Mouse (Mus musculus) midbrain, embryonic 13.5 days (tissue): ENCODE measurements around the gene Phf21a. TPM values are rescaled to one million over a fixed set of nuclear protein-coding genes. Genes with fewer than 3 reads are reported as not detected.
"Not testable (repeated sequence)": the region's sequence is repeated elsewhere in the genome, so short reads cannot be mapped to it uniquely, and the experiment has no call there.

ENCODE experiments used
- ATAC-seq: fragments of 200-750 bp; cut with Nextera tagmentation; 2 replicates; pipeline ENCODE4 v1.8.0; 2017; ENCODE audit warnings: mild to moderate bottlenecking, moderate TSS enrichment, moderate library complexity
- H3K27ac ChIP-seq: fragments of 300-500 bp; sonication (generic); 2 replicates; pipeline ENCODE4 v1.5.1; 2015; ENCODE audit warnings: inconsistent platforms, mild to moderate bottlenecking, moderate library complexity
- H3K27me3 ChIP-seq: fragments of 300-500 bp; sonication (generic); 2 replicates; pipeline ENCODE4 v1.6.1; 2015; ENCODE audit warnings: mild to moderate bottlenecking, inconsistent platforms
- H3K36me3 ChIP-seq: fragments of 300-500 bp; sonication (generic); 2 replicates; pipeline ENCODE4 v1.6.1; 2015; ENCODE audit warnings: mild to moderate bottlenecking, inconsistent platforms
- H3K4me1 ChIP-seq: fragments of 300-500 bp; sonication (generic); replicated peaks from 2 replicates; pipeline ENCODE4 v1.6.1; 2015; ENCODE audit warnings: inconsistent platforms
- H3K4me2 ChIP-seq: fragments of 300-500 bp; sonication (generic); replicated peaks from 2 replicates; pipeline ENCODE4 v1.6.1; 2015; ENCODE audit warnings: moderate library complexity, mild to moderate bottlenecking, inconsistent platforms
- H3K4me3 ChIP-seq: fragments of 300-500 bp; sonication (generic); replicated peaks from 2 replicates; pipeline ENCODE4 v1.5.1; 2015; ENCODE audit warnings: mild to moderate bottlenecking, inconsistent platforms
- H3K9ac ChIP-seq: fragments of 300-500 bp; sonication (generic); replicated peaks from 2 replicates; pipeline ENCODE4 v1.6.1; 2015; ENCODE audit warnings: mild to moderate bottlenecking, inconsistent platforms
- H3K9me3 ChIP-seq: fragments of 300-500 bp; sonication (generic); 2 replicates; pipeline ENCODE4 v1.6.1; 2016; ENCODE audit warnings: mild to moderate bottlenecking, inconsistent platforms
- WGBS: fragments of 180-500 bp; shearing (Covaris S2); methylation state at CpG from one replicate; pipeline ENCODE4 v1.1.7; 2015; 5-methylcytosine and 5-hydroxymethylcytosine counted together
- polyA plus RNA-seq: library from polyadenylated mRNA; unstranded; fragments of >200 nt; fragmentation: Nextera tagmentation; extraction: Ambion mirVana; gene quantifications from 2 replicates; pipeline ENCODE4 v1.2.1, GENCODE M21; 2015

Phf21a gene
- polyA plus RNA-seq, 1 experiment from 2014 or later: 48.8 TPM

- ATAC-seq: 0 out of 2 replicates have a peak, but pooled peaks have one; percentile 4
- WGBS: 22% methylated on average over 11 of the region's 11 CpGs
- Histone ChIP-seq H3K4me3 (peak overlapping the region; percentile 41), H3K9me3 (no peaks in the 10 kb centered on the region), H3K4me2 (peak overlapping the region; percentile 79), H3K27ac (peak overlapping the region; percentile 95), H3K9ac (peak overlapping the region; percentile 73), H3K36me3 (peaks cover 10% of the 10 kb centered on the region), H3K27me3 (no peaks in the 10 kb centered on the region), H3K4me1 (peaks cover 65% of the 10 kb centered on the region)
These were observed 298.9 kb downstream of the Phf21a start for GRCm38 (mm10) chr2:92391703-92392317.

DNA sequence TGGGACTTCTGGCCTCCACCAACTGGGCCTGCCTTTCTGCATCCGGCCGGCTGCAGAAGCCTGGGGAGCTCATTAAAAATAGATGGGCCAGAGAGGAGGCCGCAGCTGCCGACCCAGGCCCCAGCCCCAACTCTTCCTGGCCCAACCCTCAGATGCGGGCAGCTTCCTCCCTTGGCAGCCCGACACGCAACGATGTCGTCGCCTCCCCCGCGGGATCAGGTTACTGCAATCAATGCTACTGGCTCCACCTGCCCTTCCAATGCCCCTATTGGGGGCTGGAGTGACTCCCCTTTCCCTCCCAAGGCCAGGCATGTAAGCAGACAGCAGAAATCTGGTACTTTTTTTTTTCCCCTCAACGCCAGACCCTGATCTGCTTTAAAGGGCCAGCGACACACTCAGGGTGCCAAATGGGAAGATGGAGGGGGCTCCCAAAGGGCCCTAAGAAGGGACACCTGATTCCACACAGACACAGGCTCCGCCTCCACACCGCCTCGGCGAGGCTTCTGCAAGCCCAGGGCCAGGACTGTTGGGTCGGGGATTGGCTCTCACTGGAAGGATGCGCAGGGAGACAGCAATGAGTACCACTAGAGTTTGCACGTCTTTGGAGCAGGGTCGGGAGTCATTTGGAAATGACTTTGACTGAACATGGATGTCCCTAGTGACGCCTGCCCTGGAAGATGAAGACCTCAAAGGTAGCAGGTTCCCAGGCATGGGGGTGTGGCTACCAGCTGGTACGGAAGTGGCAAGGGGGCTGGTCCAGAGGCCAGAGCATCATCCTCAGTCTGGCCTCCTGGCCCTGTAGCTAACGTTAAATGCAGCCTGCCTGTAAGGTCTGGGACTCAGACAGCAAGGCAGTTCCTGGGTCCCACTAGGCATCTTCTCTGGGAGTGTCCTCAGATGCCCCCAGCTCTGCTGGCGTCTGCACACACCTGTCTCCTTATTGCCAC is 299.7 kb downstream of the Phf21a start:
- WGBS: 5% methylated on average over 26 of the region's 26 CpGs
- H3K4me1 ChIP-seq: peaks cover 66% of the 10 kb centered on the region

GRCm38 (mm10) chr2:92395535-92395934 is 302.6 kb downstream of the Phf21a start:
- 93% methylated on average over 3 of the region's 3 CpGs for WGBS
- ATAC-seq: no peak
- no peaks in the 10 kb centered on the region for H3K9me3 ChIP-seq
- H3K4me1 ChIP-seq: peaks cover 72% of the 10 kb centered on the region
- no peaks in the 10 kb centered on the region for H3K36me3 ChIP-seq
- no peak overlapping the region for H3K27ac ChIP-seq
- no peaks in the 10 kb centered on the region for H3K27me3 ChIP-seq
- no peak overlapping the region for H3K4me2 ChIP-seq
- H3K9ac ChIP-seq: no peak overlapping the region
- no peak overlapping the region for H3K4me3 ChIP-seq

More for the DNA sequence above, 299.7 kb downstream of the Phf21a start:
- Histone ChIP-seq H3K9me3 (no peaks in the 10 kb centered on the region), H3K27ac (peak overlapping the region; percentile 95), H3K4me3 (peak overlapping the region; percentile 41), H3K4me2 (peak overlapping the region; percentile 79), H3K9ac (peak overlapping the region; percentile 73), H3K27me3 (no peaks in the 10 kb centered on the region), H3K36me3 (peaks cover 2% of the 10 kb centered on the region)
- 0 out of 2 replicates have a peak, but pooled peaks have one; percentile 4 for ATAC-seq

DNA sequence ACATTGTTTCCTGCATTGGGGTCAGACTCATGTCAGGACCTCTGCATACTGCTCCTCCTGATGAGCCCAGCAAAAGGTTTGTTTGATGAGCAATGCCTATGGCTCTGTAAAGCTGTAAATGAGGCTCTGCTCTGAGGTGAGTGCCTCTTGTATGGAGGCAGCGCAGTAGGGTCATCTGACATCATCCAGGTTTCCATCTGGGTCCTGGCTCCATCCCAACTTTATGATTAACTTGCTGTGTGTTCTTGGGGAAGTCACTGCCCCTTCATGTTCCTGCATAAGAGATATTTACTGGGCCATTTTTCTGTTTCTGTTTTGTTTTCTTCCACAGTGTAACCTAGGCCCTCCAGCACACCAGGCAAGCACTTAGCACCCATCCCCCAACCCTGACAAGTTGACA is 304.5 kb downstream of the Phf21a start:
- no peaks in the 10 kb centered on the region for H3K9me3 ChIP-seq
- WGBS: 92% methylated on average over 1 of the region's 1 CpGs
- no peaks in the 10 kb centered on the region for H3K36me3 ChIP-seq
- no peak for ATAC-seq
- no peak overlapping the region for H3K4me3 ChIP-seq
- peak overlapping the region; percentile 31; the same call in 1 of the 2 replicates for H3K4me2 ChIP-seq
- peaks cover 62% of the 10 kb centered on the region for H3K4me1 ChIP-seq
- no peak overlapping the region; the same call in 1 of the 2 replicates for H3K9ac ChIP-seq
- no peak overlapping the region for H3K27ac ChIP-seq
- no peaks in the 10 kb centered on the region for H3K27me3 ChIP-seq

DNA sequence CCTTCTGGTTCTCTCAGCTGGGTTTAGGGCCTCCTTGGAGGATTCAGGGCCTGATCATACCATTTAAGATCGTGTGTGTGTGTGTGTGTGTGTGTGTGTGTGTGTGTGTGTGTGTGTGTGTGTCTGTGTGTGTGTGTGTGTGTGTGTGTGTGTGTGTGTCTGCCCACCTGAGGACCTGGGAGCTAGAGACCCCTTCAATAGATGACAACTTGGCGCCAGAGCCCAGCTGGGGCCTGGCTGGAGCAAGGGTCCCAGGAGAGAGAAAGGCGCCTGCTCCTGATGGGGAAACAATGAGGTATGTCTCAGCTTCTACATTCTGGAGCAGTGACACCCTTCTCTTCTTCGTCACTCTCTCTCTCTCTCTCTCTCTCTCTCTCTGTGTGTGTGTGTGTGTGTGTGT is 307.0 kb downstream of the Phf21a start:
- Histone ChIP-seq H3K4me2 (peak overlapping the region; percentile 77), H3K9ac (peak overlapping the region; percentile 93; the same call in 1 of the 2 replicates), H3K36me3 (peaks cover 18% of the 10 kb centered on the region), H3K4me1 (peaks cover 52% of the 10 kb centered on the region), H3K4me3 (peak overlapping the region; percentile 66)
- H3K27ac ChIP-seq, H3K27me3 ChIP-seq, H3K9me3 ChIP-seq, ATAC-seq: not testable (repeated sequence)
- WGBS: 32% methylated on average over 2 of the region's 4 CpGs

- Histone ChIP-seq H3K9me3 (no peaks in the 10 kb centered on the region), H3K4me3 (peak overlapping the region; percentile 66), H3K27me3 (no peaks in the 10 kb centered on the region), H3K9ac (peak overlapping the region; percentile 93), H3K4me1 (peaks cover 56% of the 10 kb centered on the region), H3K27ac (peak overlapping the region; percentile 63), H3K36me3 (peaks cover 26% of the 10 kb centered on the region), H3K4me2 (peak overlapping the region; percentile 77)
- WGBS: 1% methylated on average over 22 of the region's 22 CpGs
- peak; percentile 9; the same call in 1 of the 2 replicates for ATAC-seq
These were observed 307.8 kb downstream of the Phf21a start for GRCm38 (mm10) chr2:92400682-92401081.

GRCm38 (mm10) chr2:92401091-92401561 is 308.2 kb downstream of the Phf21a start, which contains the start of gene Mapk8ip1:
Gene Mapk8ip1 (minus strand): TSS chr2:92401263.
- Histone ChIP-seq H3K9ac (peak within 1 kb of the TSS; percentile 93), H3K4me1 (peaks cover 61% of the 10 kb centered on the region), H3K4me3 (peak within 1 kb of the TSS; percentile 66), H3K27me3 (no peaks in the 10 kb centered on the region), H3K36me3 (peaks cover 30% of the 10 kb centered on the region), H3K9me3 (no peaks in the 10 kb centered on the region), H3K27ac (peak within 1 kb of the TSS; percentile 63), H3K4me2 (peak within 1 kb of the TSS; percentile 77)
- peak; percentile 66 for ATAC-seq
- WGBS: 1% methylated on average over 48 of the region's 59 CpGs

DNA sequence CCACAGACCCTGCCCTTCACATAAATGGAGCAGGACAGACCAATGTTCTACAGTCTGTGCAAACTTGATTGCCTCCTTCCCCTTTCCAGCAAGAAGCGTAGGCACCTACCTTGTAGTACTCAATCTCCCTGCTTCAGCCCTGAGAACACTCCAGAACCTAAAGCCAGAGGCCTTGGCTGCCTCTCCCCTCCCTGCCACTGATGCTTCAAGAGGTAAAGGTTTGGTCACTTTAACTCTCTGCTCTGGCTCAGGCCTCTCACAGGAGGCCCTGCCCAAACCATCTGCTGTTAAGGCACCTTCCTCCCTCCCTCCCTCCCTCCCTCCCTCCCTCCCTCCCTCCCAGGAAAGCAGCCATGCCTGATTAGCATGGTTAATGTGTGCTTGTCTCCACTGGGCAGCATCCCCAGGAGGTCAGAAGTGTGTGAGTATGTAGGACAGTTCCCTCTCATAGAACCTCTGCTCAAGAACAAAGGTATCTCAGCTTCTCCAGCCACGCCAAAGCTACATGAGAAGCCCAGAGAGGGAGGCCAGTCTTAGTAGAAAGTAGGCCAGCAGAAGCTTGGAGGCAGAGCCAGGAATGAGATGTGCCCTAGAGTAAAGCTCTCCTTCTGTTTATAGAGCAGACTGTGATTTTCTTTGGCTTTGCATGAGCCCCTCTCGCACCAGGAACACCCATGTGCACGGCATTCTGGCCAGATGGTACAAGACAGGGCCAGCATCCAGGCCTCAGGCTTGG is 309.8 kb downstream of the Phf21a start:
- Histone ChIP-seq H3K27me3 (no peaks in the 10 kb centered on the region), H3K27ac (peak overlapping the region; percentile 53), H3K36me3 (peaks cover 45% of the 10 kb centered on the region), H3K4me1 (peaks cover 48% of the 10 kb centered on the region), H3K9me3 (no peaks in the 10 kb centered on the region), H3K4me2 (no peak overlapping the region), H3K9ac (no peak overlapping the region), H3K4me3 (no peak overlapping the region)
- ATAC-seq: no peak
- WGBS: 77% methylated on average over 4 of the region's 4 CpGs

- no peak overlapping the region for H3K4me3 ChIP-seq
- no peaks in the 10 kb centered on the region for H3K9me3 ChIP-seq
- no peaks in the 10 kb centered on the region for H3K27me3 ChIP-seq
- H3K9ac ChIP-seq: no peak overlapping the region
- peaks cover 56% of the 10 kb centered on the region for H3K36me3 ChIP-seq
- peaks cover 38% of the 10 kb centered on the region for H3K4me1 ChIP-seq
- 93% methylated on average over 5 of the region's 5 CpGs for WGBS
- no peak overlapping the region for H3K4me2 ChIP-seq
- H3K27ac ChIP-seq: no peak overlapping the region
- no peak for ATAC-seq
These were observed 310.9 kb downstream of the Phf21a start for GRCm38 (mm10) chr2:92403776-92404319.

GRCm38 (mm10) chr2:92404737-92405136 is 311.8 kb downstream of the Phf21a start:
- Histone ChIP-seq H3K4me3 (no peak overlapping the region), H3K27me3 (no peaks in the 10 kb centered on the region), H3K9ac (0 out of 2 replicates have a peak overlapping the region, but pooled peaks have one; percentile 19), H3K4me2 (no peak overlapping the region), H3K27ac (0 out of 2 replicates have a peak overlapping the region, but pooled peaks have one; percentile 26), H3K4me1 (peaks cover 29% of the 10 kb centered on the region), H3K9me3 (no peaks in the 10 kb centered on the region), H3K36me3 (peaks cover 64% of the 10 kb centered on the region)
- WGBS: 91% methylated on average over 6 of the region's 6 CpGs
- ATAC-seq: no peak

- WGBS: 80% methylated on average over 7 of the region's 7 CpGs
- no peaks in the 10 kb centered on the region for H3K9me3 ChIP-seq
- ATAC-seq: no peak
- no peak overlapping the region for H3K4me3 ChIP-seq
- H3K4me1 ChIP-seq: peaks cover 21% of the 10 kb centered on the region
- peaks cover 74% of the 10 kb centered on the region for H3K36me3 ChIP-seq
- no peak overlapping the region for H3K4me2 ChIP-seq
- no peak overlapping the region for H3K9ac ChIP-seq
- peak overlapping the region; percentile 26 for H3K27ac ChIP-seq
- no peaks in the 10 kb centered on the region for H3K27me3 ChIP-seq
These were observed 312.8 kb downstream of the Phf21a start for GRCm38 (mm10) chr2:92405687-92406086.
